18 mouse cellular contexts compared by ENCODE assay signal in the genomic region with DNA sequence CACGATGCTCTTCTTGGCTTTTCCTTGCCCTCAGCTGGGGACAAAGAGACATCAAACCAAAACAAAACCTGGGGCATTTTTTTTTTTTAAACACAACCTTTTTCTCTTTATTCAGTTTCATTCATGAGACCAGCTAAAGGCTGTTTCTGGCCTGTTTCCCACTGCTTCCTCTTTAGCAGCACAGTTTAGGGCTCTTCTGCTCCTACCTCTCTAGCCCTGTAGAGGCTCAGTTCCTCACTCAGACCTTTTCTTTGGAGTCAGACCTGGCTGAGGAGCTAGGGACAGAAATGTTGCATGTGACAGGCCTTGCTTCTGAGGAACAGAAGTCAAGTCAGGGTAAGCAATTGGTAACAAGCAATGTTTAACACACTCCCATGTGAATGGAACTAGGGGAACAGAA.
"Had no signal": no experiment of that assay in that cellular context is flagged by ENCODE, and none has a peak within 500 bp of the region (broad histone marks: within the 10 kb centered on the region; RNA-seq: fewer than 3 reads in every experiment).

No protein-coding gene starts in this region.

- H3K36me3 ChIP-seq: limb, embryonic 12.5 days; liver, embryonic 13.5 days; lung, embryonic 15.5 days; neural tube, embryonic 15.5 days had no signal

- H3K27me3 ChIP-seq: limb, embryonic 12.5 days; liver, embryonic 13.5 days; lung, embryonic 15.5 days; neural tube, embryonic 15.5 days had no signal

- H3K27ac ChIP-seq: kidney, postnatal 0 days; limb, embryonic 12.5 days; liver, embryonic 13.5 days; lung, embryonic 15.5 days; macrophage; neural tube, embryonic 15.5 days had no signal

- H3K4me3 ChIP-seq: limb, embryonic 12.5 days; liver, embryonic 13.5 days; lung, embryonic 15.5 days; myocyte; neural tube, embryonic 15.5 days had no signal

- H3K4me1 ChIP-seq: liver, embryonic 13.5 days; neural tube, embryonic 15.5 days had no signal

- H3K9ac ChIP-seq: limb, embryonic 12.5 days; liver, embryonic 13.5 days; liver, postnatal 0 days; lung, embryonic 15.5 days; neural tube, embryonic 15.5 days had no signal

- H3K4me2 ChIP-seq: limb, embryonic 12.5 days; liver, embryonic 13.5 days; lung, embryonic 15.5 days; neural tube, embryonic 15.5 days had no signal

- DNase-seq: kidney, adult 8-10 months; kidney, postnatal 36 days; layer of hippocampus, adult 9-11 months; layer of hippocampus, postnatal 36 days; liver; liver, embryonic 13.5 days; liver, postnatal 0 days; lung, postnatal 14 days; midbrain, embryonic 14.5 days; right cerebral cortex, adult 18-20 months; thymus, adult 18-20 months; thymus, postnatal 25 days had no signal

- ATAC-seq: liver, postnatal 0 days had no signal

- H3K9me3 ChIP-seq: limb, embryonic 12.5 days; liver, embryonic 13.5 days; lung, embryonic 15.5 days; neural tube, embryonic 15.5 days had no signal
